Mouse (Mus musculus): ENCODE results near the gene 0610037L13Rik.

The 0610037L13Rik gene

DNA sequence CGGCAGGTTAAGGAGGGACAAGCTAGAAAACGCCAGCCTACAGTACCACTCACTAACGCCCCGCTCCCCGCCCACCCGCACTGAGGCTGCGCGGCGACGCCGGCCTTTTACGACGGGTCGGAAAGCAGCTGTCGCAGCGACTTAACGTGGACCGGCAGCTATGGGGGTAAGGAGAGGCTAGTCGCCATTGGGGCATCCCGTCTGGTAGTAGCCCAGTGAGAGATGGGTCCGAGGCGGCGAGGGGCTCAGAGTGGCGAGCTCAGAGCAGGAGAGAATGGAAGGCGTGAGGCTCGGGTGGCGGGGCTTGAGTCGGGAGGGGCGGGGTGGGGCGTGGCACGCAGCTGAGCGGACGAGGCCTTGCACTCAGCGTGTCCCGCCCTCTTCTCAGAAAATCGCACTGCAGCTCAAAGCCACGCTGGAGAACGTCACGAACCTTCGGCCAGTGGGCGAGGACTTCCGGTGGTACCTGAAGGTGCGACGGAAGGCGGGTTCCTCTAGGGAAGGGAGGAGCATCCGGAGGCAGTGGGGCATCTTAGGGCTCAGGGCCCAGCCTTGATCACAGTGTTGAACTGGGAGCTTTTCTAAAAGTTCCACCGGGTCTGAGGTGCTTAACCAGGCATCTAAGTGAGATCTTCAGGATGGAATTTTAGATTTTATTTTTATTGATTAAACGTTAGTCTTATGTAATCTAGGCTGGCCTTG is at the start of gene 0610037L13Rik:
TSS of gene 0610037L13Rik (plus strand) at position 83 of the 702 bp plus-strand sequence.
- peak; percentile 89 to 94 for DNase-seq (ENCODE audit: low spot score in 2 of 2)

DNA sequence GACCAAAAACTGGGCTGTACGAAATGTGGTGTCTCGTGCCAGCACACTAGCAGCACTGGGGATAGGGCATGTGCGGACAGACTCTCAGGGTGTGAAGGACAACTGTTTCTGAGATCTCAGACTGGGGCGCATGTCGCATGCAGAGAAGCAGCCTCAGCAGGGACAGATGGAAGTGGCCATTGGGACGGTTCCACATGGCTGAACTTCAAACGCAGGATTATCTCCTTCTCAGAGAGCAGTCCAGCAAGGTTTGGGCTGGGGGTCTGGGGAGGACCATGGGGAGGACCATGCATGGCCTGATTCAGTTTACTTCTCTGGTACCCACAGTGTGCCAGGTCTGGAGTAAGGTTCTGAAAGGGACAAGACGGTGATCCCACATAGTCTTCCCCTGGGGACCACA is 45.9 kb upstream of the 0610037L13Rik start:
- DNase-seq (ENCODE audit: low spot score in 2 of 2): no peak

DNA sequence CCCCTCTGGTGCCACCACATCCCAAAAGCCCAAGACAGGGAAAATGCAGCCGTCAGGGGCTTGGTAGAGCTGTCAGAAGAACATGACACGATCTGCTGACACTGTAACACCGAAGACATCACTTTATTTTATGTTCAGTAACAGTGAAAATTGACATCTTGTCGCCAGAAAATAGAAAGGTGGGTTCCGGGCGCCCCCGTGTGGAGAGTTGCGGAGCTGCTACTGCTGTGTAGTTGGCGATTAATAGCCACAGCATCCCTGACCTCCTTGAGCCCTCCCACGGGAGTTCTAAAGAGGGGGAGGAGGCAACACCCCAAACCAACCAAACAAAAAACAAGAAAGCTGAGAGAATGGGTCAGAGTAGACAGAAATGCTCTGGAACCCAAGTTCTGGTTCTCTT is 44.6 kb upstream of the 0610037L13Rik start:
- peak; percentile 72 to 87 for DNase-seq (ENCODE audit: low spot score in 2 of 2)

DNA sequence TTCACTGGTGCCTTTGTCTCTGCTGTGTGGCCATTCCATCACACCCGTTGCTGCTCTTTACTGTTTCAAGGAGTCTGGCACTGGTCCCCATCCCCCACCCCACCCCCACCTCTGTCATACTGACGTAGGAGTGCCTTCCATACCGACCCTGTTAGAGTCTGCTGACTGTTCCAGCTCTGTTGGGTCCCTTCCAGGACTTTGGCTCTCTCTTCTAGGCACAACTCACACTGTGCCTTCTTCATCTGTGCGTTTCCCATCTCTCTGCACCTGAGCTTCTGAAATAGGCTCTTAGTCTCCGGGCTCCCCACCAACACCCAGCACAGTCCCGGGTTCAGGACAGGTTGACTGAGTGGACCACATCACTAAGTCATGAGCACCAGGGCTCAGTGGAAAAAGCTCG is 42.8 kb upstream of the 0610037L13Rik start:
- no peak for DNase-seq (ENCODE audit: low spot score in 2 of 2)

DNA sequence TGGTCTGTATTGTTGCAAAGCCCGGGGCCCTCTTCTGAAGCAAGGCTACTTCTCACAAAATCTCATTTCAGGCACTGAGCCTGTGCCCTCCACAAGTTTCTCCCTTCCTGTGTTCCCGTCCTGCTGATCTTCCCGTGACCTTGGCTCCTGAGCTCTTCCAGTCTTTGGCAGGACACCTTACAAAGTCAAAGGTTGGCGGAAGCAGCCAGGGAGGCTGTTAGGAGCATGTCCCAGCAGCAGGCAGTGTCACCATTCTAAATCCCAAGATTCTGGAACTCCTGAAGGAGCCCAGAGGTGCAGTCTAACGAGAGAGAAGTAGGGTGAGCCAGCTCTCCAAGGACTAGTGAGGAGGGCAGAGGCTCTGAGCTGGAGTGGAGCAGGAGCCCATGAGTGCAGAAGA is 41.1 kb upstream of the 0610037L13Rik start:
- no peak for DNase-seq (ENCODE audit: low spot score in 2 of 2)

DNA sequence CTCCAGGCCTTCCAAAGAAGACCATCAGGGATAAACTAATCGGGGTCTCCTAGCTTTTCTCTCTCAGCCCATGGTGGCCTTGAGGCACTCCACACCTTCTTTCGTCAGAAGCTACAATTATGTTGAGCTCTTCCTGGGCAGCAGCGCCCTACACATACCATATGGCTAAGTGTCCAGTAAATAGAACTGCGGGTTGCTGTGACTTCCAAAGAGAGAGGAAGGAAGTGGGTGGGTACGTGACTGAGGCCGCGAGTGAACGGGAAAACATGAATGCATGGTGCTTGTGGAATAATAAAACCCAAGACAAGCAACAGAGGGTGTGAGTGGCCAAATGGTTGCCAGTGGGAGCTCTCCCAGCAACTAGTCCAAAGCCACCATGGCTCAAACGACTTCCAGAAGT is 40.0 kb upstream of the 0610037L13Rik start:
- no peak for DNase-seq (ENCODE audit: low spot score in 2 of 2)

DNA sequence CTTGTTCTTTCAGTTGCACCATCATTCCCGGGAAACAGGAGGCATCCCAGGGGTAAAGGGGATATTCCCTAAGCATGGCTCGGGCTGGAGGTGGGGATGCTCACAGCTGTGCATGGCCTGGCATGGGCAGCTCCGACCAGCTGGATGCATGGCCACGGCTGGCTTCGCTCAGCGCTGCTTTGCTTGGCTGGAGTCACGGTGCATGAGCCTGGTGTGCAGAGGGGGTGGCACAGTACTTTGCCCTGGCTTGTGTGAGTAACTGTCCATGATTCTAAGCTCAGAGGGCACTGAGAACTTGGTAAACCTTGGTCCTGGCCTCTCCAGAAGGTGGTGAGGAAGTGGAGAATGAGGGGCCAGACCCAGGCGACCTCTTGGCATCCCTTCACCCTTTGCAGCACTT is 39.5 kb upstream of the 0610037L13Rik start:
- no peak for DNase-seq (ENCODE audit: low spot score in 2 of 2)

DNA sequence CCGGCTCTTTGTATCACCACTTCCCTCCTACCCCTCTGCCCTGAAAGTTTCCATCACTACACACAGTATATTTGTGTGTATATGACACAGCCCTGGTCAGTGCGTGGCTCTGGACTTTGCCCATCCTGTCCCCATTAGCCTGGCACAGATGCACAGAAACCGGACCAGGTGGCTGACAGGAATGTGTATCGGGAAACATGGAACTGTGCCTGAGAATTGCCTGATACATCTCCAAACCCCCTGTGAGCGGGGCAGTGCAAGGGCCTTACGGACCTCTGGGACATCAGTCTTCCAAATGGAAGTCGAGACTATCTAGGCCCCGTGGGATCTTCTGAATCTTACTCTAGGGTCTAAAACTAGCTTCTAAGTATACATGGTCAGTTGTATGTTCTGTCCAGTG is 36.3 kb upstream of the 0610037L13Rik start:
- no peak for DNase-seq (ENCODE audit: low spot score in 2 of 2)

DNA sequence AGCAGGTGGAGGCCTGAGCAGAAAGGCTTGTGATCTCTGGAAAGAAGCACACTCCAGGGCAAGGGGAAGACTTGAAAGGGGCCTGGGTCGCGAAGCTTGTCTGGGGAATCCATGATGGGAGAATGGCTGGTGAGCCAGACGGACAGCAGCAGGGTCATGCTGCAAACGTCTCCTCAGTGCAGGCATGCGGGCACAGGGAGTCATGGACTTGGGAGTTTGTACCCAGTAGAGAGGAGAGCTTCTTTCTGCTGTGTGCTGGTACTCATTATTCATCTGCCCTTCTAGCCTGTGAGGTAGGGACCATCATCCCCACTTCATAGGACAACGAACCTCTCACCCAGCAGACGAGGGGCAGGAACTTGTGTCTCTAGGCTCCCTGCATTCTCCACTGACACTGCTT is 35.8 kb upstream of the 0610037L13Rik start:
- no peak for DNase-seq (ENCODE audit: low spot score in 2 of 2)

DNA sequence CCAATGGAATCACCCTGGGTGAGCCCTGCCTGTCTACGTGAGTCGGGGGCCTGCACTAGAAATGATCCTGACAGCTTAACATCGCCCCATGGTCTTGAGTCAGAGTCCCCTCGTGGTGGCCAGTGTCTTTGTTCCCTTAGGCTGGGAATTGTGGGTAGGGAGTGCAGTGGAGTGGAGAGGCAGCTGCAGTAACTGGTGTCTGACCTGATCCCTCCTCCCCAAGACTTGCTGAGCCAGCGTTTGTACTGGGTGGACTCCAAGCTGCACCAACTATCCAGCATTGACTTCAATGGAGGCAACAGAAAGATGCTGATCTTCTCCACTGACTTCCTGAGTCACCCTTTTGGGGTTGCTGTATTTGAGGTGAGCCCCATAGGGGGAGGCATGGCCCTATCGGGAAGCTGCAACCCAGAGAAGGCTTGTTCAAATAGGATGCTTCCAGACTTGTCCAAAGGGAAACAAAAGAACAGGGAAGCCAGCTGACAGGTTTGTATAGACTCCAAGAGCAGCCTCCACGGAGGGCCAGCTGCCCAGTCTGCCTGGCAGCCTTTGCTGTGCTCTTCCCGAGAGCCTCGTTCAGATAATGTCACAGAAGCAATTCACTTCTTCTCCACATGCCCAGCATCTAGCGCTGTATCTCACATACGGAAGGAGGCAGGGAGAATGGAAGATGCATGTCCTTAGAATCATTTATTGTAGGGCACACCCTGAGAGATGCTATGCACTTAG is 32.5 kb upstream of the 0610037L13Rik start:
- no peak for DNase-seq (ENCODE audit: low spot score in 2 of 2)

DNA sequence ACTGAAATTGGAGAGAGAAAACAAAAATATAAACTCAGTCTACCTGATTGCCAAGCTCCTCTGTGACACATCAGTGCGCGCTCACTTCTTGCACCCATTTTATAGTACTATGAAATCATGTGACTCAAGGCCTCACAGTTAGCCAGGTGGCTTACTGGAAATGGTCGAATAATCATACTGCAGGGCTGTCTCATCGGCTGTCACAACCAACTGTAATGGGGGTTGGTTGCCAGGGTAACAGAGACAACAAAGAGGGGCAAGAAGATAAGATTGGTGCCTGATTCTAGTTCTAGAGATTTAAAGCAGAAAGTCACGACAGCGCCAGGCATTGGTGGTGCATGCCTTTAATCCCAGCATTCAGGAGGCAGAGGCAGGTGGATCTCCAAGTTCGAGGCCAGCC is 30.6 kb upstream of the 0610037L13Rik start:
- DNase-seq (ENCODE audit: low spot score in 2 of 2): no peak

DNA sequence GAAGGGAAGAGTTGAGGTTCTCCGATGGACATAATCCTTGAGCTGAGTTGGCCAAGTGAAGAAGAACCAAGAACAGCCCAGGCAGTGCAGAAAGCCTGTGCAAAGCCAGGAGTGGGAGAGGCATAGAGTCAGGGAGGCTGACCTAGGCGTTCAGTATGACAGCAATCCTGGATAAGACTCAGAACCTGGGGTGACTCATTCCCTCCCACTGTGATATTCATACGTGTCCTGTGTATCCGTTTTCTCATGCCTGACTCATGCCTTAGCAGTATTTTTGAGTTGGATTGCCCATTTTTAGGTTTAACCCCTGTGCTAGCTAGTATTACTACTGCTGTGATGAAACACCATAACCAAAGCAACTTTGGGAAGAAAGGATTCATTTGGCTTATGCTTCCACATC is 24.7 kb upstream of the 0610037L13Rik start:
- no peak for DNase-seq (ENCODE audit: low spot score in 2 of 2)

DNA sequence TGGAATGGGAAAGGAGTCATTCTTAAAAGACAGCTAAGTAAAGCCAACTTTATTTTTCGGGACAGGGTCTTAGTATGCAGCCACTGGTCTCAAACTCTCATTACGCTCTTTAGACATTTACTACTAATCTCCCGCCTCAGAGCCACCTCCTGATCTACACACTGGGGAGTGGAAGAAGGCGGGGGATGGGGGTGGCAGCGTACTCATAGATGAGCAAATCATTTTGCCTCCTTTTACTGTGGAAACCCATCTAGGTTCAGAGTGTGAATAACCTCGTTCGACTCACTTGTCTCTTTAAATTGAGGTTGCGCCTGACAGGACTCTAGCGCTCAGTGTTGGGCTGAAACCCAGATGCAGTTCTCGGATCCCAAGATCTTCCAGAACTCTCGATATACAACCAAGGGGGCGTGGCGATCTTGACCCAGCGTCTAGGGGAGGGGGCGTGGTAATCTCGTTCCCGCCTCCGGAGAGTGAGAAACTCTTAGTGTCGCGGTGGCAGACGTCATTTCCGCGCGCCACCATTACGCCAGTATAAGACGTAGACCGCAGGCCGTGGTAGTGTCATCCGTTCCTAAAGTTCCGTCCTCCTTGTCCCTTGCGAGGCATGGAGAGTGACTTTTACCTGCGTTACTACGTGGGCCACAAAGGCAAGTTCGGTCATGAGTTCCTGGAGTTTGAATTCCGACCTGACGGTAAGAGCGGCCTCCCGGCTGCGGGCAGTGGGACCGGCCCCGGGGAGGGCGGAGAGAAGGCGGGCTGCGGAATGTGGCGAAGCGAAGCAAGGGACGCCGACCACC is 10.2 kb upstream of the 0610037L13Rik start, which contains the start of gene Magoh:
TSS of gene Magoh (plus strand) at position 502 of the 797 bp plus-strand sequence.
- DNase-seq (ENCODE audit: low spot score in 2 of 2): peak; percentile 92 to 98

DNA sequence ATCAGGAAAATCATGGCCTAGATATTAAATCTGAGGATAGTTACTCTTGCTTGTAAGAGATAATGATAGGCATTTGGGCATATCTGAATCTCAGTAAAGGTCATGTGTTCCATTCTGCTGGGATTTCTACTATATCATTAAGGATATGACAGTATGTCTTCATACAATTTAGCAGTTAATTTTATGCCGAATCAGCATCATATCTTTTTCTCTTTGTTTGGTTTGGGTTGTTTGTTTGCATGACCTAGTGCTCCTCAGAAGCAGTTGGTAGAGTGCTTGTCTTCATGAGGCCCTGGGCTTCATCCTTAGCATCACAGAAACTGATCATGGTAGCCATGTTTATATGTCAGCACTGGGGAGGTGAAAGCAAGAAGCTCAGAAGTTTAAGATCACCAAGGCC is 8.0 kb upstream of the 0610037L13Rik start:
- DNase-seq (ENCODE audit: low spot score in 2 of 2): no peak

DNA sequence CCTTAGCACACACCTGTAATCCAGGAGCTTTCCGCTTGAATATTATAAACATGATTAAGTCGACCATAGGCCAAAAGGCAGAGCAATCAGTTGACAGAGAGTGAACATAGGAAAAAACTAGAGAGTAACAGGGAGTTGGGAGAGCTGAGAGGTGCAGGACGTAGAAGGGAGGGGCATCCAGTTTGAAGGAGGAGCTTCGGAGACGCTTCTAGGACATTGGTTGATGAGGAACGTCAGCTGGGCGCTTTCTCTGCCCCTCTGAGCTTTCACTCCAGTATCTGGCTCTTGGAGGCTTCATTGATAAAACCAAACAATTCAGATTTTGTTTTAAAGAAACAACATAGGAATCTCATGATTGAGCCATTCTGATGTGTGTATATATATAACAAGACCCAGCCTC is 3.2 kb upstream of the 0610037L13Rik start:
- DNase-seq (ENCODE audit: low spot score in 2 of 2): no peak

DNA sequence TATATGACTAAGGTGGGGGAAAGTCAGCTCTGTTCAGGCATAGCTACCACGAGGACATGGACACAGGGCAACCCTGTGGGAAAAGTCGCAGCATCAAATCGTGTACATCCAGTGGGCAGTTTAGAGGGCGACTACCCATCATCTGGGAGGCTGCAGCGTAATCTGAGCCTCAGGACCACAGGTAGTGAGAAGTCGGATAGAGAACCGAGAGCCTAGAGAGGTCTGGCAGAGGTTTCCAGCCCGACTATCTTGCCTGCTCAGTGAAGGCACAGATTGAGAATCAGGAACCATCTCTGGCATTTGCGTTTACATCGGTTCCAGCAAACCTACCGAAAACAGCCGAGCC is 255 bp upstream of the 0610037L13Rik start:
- no peak for DNase-seq (ENCODE audit: low spot score in 2 of 2)

DNA sequence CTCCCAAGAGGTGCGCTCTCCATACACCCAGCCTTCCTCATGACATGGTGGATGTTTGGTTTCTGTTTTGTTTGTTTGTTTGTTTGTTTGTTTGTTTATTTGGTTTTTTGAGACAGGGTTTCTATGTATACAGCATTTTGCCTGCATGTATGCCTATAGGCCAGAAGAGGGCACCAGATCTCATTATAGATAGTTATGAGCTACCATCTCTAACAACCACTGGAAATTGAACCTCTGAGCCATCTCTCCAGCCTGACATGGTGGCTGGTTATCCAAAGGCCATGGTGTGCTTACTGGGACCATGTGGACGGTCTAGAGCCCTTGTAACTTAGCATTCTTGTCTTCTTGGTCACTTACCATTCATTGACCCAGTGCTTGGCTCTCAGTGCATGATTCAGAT is 3.0 kb downstream of the 0610037L13Rik start:
- DNase-seq (ENCODE audit: low spot score in 2 of 2): no peak

DNA sequence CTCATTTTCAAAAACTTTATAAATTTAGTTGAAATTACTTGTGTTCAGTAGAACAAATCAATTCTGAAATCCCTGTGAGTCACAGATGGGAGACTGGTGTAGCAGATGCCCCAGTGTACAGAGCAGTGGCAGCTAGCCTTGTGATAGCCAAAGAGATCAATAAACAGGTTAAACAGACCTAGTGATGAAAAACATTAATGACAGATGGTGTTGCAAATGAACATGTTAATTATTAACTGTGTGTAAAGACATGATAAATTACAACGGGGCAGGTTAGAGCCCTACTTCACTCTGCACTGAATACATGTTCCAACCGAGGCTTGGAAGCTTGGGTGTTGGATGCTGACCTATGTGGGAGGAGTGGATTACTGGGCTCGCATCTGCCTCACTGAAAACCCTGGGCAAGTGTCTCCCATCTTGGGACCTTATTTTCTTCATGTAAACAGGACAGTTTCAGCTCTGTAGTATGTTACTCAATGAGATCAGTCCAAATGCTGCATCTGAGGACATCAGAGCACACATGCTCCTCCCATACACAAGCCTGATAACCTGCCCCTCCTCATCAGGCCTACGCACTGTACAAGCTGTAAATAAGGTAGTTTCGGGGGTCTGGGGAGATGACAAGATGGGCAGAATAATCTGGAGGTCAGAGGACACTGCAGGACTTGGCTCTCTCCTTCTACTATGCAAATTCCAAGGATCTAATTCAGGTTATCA is 9.8 kb downstream of the 0610037L13Rik start:
- no peak for DNase-seq (ENCODE audit: low spot score in 2 of 2)

DNA sequence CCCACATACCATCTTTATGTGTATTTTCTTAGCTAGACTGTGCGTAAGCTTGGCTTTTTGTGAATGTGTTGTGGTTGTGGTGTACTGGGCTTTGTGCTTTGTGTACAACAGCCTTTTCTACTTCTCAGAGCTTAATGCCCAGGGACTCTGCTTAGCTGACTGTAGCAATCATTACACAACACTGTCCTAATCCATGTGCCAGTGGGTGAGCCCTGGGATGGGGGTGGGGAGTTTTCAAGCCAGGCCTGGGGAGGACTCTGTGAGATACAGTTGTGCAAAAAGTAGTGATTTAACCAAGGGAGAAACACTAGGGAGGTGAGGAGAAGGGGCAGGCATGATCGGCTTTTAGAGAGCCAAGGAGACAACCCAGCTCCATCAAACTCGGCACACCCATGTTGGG is 10.6 kb downstream of the 0610037L13Rik start:
- no peak for DNase-seq (ENCODE audit: low spot score in 2 of 2)

DNA sequence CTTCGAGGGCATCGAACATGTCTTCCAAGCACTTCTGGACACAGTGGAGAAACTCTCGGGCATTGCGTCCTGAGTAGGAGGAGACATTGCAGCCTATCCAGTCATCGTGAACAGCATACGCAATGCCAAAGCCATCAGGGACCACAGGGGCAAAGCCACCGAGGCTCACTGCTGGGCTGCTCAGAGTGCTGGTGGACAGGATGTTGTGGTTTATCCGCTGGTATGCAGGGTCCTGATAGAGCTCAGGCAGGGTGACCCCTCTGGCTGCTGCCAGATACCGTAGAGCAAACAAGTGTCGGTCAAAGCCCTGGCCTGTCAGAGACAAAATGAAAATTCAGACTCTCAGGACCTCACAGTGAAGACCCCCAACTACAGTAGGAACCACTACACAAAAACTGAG is 14.6 kb downstream of the 0610037L13Rik start:
- DNase-seq (ENCODE audit: low spot score in 2 of 2): no peak

DNA sequence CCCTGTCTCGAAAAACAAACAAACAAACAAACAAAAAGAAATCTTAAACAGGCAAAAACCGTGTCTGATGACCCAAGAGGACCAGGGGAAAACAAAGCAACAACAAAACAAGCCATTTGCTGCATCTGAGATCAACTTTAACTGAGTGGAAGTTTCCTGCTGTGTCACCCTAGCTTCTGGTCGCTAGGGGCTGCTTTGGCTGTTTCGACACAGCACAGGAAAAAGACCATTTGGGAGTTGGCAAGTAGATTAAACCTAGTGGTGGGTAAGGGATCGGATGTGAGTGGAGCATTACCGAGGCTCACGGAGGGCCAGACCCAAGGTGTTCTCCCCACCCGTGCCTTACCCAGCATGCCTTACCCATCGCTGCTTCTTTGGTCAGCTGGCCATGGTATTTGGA is 16.9 kb downstream of the 0610037L13Rik start:
- DNase-seq (ENCODE audit: low spot score in 2 of 2): no peak

DNA sequence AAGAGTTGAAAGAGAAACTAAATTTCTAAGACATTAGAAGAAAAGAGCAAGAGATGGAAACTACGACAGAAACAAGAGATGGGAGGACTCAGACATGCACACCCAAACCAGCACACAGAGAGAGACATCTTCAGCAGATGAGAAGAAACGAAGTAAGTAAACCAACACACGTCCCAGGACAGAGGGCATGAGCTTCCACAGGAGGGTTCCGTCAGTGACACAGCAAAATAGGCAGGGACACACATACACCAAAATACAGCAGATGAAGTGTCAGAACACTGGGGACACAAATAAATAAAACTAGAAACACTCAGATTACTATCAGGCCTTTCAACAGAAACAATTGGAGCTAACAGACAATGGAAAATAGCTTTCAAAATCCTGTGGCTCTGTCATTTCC is 20.4 kb downstream of the 0610037L13Rik start:
- DNase-seq (ENCODE audit: low spot score in 2 of 2): no peak

All from spleen, postnatal 10 days (tissue).